Mouse (Mus musculus) midbrain, postnatal 0 days (tissue): ENCODE data around the gene Pitpnm2. TPM values are rescaled to one million over a fixed set of nuclear protein-coding genes. Genes with fewer than 3 reads are reported as not detected.
"Not testable (repeated sequence)": the region's sequence is repeated elsewhere in the genome, so short reads cannot be mapped to it uniquely, and the experiment has no call there.

Source experiments
- ATAC-seq: fragments of 200-750 bp; cut with Nextera tagmentation; 2 replicates; pipeline ENCODE4 v1.8.0; 2017; ENCODE audit warnings: moderate number of reproducible peaks, mild to moderate bottlenecking, moderate TSS enrichment, moderate library complexity; ENCODE audit not compliant: low FRiP score
- DNase-seq: peaks from one replicate; pipeline ENCODE4 v3.0.0-alpha.2; 2015; ENCODE audit warnings: low spot score
- H3K27ac ChIP-seq: fragments of 300-500 bp; sonication (generic); 2 replicates; pipeline ENCODE4 v1.5.1; 2014; ENCODE audit warnings: low read depth, mild to moderate bottlenecking, low read length, mixed read lengths
- H3K27me3 ChIP-seq: fragments of 300-500 bp; sonication (generic); 2 replicates; pipeline ENCODE4 v1.6.1; 2014; ENCODE audit warnings: low read length, control low read depth, mixed read lengths; ENCODE audit not compliant: insufficient read depth
- H3K36me3 ChIP-seq: fragments of 300-500 bp; sonication (generic); 2 replicates; pipeline ENCODE4 v1.6.1; 2014; ENCODE audit warnings: low read length, control low read depth, mixed read lengths; ENCODE audit not compliant: insufficient read depth
- H3K4me1 ChIP-seq: fragments of 300-500 bp; sonication (generic); 2 replicates; pipeline ENCODE4 v1.6.1; 2014; ENCODE audit warnings: mild to moderate bottlenecking, control low read depth, antibody characterized with exemption, low read length, mixed read lengths; ENCODE audit not compliant: insufficient read depth
- H3K4me2 ChIP-seq: fragments of 300-500 bp; sonication (generic); 2 replicates; pipeline ENCODE4 v1.6.1; 2014; ENCODE audit warnings: low read depth, mild to moderate bottlenecking, low read length, mixed read lengths; ENCODE audit not compliant: poor library complexity, severe bottlenecking
- H3K4me3 ChIP-seq: fragments of 300-500 bp; sonication (generic); 2 replicates; pipeline ENCODE4 v1.5.1; 2014; ENCODE audit warnings: low read depth, mild to moderate bottlenecking, low read length, moderate library complexity
- H3K9ac ChIP-seq: fragments of 300-500 bp; sonication (generic); replicated peaks from 2 replicates; pipeline ENCODE4 v1.6.1; 2014; ENCODE audit warnings: mild to moderate bottlenecking, low read length, moderate library complexity, mixed read lengths; ENCODE audit not compliant: poor library complexity, severe bottlenecking
- H3K9me3 ChIP-seq: fragments of 300-500 bp; sonication (generic); 2 replicates; pipeline ENCODE4 v1.6.1; 2016; ENCODE audit warnings: low read length, control low read depth
- CTCF ChIP-seq: IDR thresholded peaks from 2 replicates; pipeline ENCODE4 v1.5.1; 2016; ENCODE audit warnings: antibody characterized with exemption, mild to moderate bottlenecking
- WGBS: fragments of 180-500 bp; shearing (Covaris S2); extraction: QIAGEN DNeasy Blood & Tissue Kit; methylation state at CpG from one replicate; pipeline ENCODE4 v1.1.7; 2014; 5-methylcytosine and 5-hydroxymethylcytosine counted together
- polyA plus RNA-seq: library from polyadenylated mRNA; unstranded; fragments of >200 nt; fragmentation: Nextera tagmentation; extraction: Ambion mirVana; gene quantifications from 2 replicates; pipeline ENCODE4 v1.2.1, GENCODE M21; 2015
- total RNA-seq: library from RNA; depleted of rRNA; stranded (reverse); fragments of >200 nt; gene quantifications from 2 replicates; pipeline ENCODE4 v1.2.3, GENCODE M21; 2014; rRNA removed

The Pitpnm2 gene
- total RNA-seq (48.1 and 66.2 TPM in 2 replicates), polyA plus RNA-seq (8.6 and 10.1 TPM in 2 replicates)

- Histone ChIP-seq H3K9ac (peak within 1 kb of the TSS; percentile 86), H3K36me3 (no peaks in the 10 kb centered on the region), H3K4me3 (peak within 1 kb of the TSS; percentile 72), H3K27ac (peak within 1 kb of the TSS; percentile 67), H3K4me2 (peak within 1 kb of the TSS; percentile 93), H3K4me1 (peaks cover 16% of the 10 kb centered on the region), H3K9me3 (no peaks in the 10 kb centered on the region), H3K27me3 (no peaks in the 10 kb centered on the region)
- WGBS, result under 1% methylated on average over 38 of the region's 90 CpGs
- peak; percentile 60 for DNase-seq
- ATAC-seq, result peak; percentile 83
- no peak for TF ChIP-seq CTCF
Observed at GRCm38 (mm10) chr5:124249614-124250591, at the start of gene Pitpnm2. Gene Pitpnm2, minus strand, starts transcription at chr5:124249760.

DNA sequence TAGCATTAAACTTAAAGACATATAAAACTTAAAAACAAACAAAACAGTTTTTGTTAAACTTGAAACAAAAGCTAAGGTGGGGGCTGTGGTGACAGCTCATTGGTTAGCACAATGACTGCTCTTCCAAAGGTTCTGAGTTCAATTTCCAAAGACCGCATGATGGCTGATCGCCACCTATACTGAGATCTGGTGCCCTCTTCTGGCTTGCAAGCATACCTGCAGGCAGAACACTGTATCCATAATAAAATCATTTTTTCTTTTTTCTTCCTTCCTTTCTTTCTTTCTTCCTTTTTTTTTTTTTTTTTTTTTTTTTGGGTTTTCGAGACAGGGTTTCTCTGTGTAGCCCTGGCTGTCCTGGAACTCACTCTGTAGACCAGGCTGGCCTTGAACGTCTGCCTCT, 49.7 kb upstream of the Pitpnm2 start:
- H3K4me3 ChIP-seq, H3K27me3 ChIP-seq, H3K27ac ChIP-seq, ATAC-seq, H3K4me2 ChIP-seq, H3K4me1 ChIP-seq, H3K9ac ChIP-seq, H3K9me3 ChIP-seq: not testable (repeated sequence)
- peak; percentile 16 for DNase-seq
- peaks cover 28% of the 10 kb centered on the region for H3K36me3 ChIP-seq
- peak; percentile 73 for TF ChIP-seq CTCF
- WGBS, result 55% methylated on average over 3 of the region's 4 CpGs

DNA sequence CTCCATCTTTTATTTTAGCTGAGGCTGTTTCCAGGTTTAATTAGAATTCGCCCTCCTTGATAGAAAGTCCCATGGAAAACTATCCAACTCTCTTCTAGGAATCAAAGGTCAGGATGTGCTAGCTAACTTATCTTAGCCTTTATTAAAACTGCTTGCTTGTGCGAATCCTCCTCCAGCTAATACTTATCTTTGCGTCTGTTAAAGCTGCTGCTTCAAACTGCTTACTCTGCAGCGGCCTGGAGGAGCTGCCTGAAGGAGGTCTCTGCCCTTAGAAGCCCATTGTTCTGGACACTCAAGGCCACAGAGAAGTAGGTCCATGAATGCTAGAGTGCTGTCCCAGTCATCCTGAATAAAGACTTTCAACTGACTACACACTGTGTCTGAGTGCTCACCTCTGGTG, 46.9 kb upstream of the Pitpnm2 start:
- H3K9ac ChIP-seq, result no peak overlapping the region
- TF ChIP-seq CTCF, result no peak
- 96% methylated on average over 4 of the region's 4 CpGs for WGBS
- ATAC-seq (no peak), DNase-seq (no peak)
- H3K4me3 ChIP-seq, result no peak overlapping the region
- H3K9me3 ChIP-seq, result no peaks in the 10 kb centered on the region
- H3K36me3 ChIP-seq, result peaks cover 41% of the 10 kb centered on the region
- no peak overlapping the region for H3K27ac ChIP-seq
- no peaks in the 10 kb centered on the region for H3K4me1 ChIP-seq
- H3K4me2 ChIP-seq, result no peak overlapping the region
- no peaks in the 10 kb centered on the region for H3K27me3 ChIP-seq

DNA sequence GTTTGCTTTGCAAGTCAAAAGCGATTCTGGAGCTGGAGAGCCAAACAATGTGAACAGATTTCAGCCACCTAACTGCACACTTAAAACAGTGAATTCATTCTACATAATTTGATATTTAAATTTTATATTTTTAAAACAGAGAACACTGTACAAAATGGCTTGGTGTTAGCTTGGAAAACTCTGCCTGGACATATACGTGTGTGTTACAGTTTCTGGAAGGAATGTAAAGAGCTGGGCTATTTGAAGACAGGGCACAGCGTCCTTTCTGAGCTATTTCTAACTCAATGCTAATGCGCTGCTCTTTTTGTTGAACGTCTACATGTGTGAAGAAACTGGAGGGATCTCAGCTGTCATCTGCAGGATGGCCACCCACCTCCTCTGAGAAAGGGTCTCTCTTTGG, 44.4 kb upstream of the Pitpnm2 start:
- H3K4me1 ChIP-seq, result no peaks in the 10 kb centered on the region
- ATAC-seq (no peak), DNase-seq (no peak)
- H3K27me3 ChIP-seq, result no peaks in the 10 kb centered on the region
- TF ChIP-seq CTCF, result no peak
- H3K27ac ChIP-seq, result no peak overlapping the region
- no peak overlapping the region for H3K9ac ChIP-seq
- no peak overlapping the region for H3K4me2 ChIP-seq
- H3K9me3 ChIP-seq, result no peaks in the 10 kb centered on the region
- 93% methylated on average over 5 of the region's 5 CpGs for WGBS
- H3K36me3 ChIP-seq, result peaks cover 50% of the 10 kb centered on the region
- no peak overlapping the region for H3K4me3 ChIP-seq

DNA sequence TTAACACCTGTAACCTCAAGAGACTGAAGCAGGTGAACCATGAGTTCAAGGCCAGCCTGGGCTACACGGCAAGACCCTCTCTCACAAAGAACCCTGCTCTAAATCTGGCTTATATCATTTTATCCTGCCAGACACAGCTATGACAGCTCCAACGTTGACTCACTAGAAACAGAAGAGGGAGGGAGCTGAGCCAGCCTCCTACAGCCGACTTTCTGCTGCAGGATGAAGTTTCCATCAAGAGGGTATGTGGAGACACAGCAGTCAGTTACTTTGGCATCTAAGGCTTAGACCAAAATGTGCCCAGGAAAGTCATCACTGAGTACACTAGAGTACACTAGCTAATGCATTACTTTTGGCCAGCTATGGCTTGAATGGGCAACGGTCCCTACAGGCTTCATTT, 40.7 kb upstream of the Pitpnm2 start:
- DNase-seq, result no peak
- ATAC-seq, result no peak
- Histone ChIP-seq H3K9me3 (no peaks in the 10 kb centered on the region), H3K36me3 (peaks cover 45% of the 10 kb centered on the region), H3K27ac (no peak overlapping the region), H3K9ac (no peak overlapping the region), H3K4me1 (no peaks in the 10 kb centered on the region), H3K4me2 (no peak overlapping the region), H3K27me3 (no peaks in the 10 kb centered on the region), H3K4me3 (no peak overlapping the region)
- WGBS, result 92% methylated on average over 4 of the region's 4 CpGs
- TF ChIP-seq CTCF, result no peak

GRCm38 (mm10) chr5:124287616-124288247, 38.2 kb upstream of the Pitpnm2 start:
- TF ChIP-seq CTCF, result peak; percentile 25; the same call in 1 of the 2 replicates
- H3K27me3 ChIP-seq, result no peaks in the 10 kb centered on the region
- H3K4me2 ChIP-seq, result no peak overlapping the region
- H3K4me3 ChIP-seq, result no peak overlapping the region
- H3K9ac ChIP-seq, result no peak overlapping the region
- peaks cover 36% of the 10 kb centered on the region for H3K36me3 ChIP-seq
- no peak for DNase-seq
- 96% methylated on average over 6 of the region's 6 CpGs for WGBS
- H3K4me1 ChIP-seq, result no peaks in the 10 kb centered on the region
- H3K27ac ChIP-seq, result no peak overlapping the region
- no peak for ATAC-seq
- no peaks in the 10 kb centered on the region for H3K9me3 ChIP-seq
